Mouse (Mus musculus) fibroblast of lung, adult 2 months (primary cell): ENCODE measurements around the gene Glud1.

Experiments used
- DNase-seq: peaks from one replicate; pipeline ENCODE4 v3.0.0-alpha.2; 2011; ENCODE audit warnings: low read depth

Glud1 gene

GRCm38 (mm10) chr14:34310234-34310965 is at the start of gene Glud1, which contains the start of gene Shld2:
Glud1 (plus strand) TSS chr14:34310727.
Shld2 (minus strand) TSS chr14:34310493.
- peak; percentile 94 for DNase-seq

- DNase-seq: no peak
Measured at GRCm38 (mm10) chr14:34268046-34268445, 42.5 kb upstream of the Glud1 start.

GRCm38 (mm10) chr14:34273280-34273679 is 37.2 kb upstream of the Glud1 start:
- peak; percentile 24 for DNase-seq

GRCm38 (mm10) chr14:34274141-34274540 is 36.4 kb upstream of the Glud1 start:
- DNase-seq: no peak

GRCm38 (mm10) chr14:34275225-34275624 is 35.3 kb upstream of the Glud1 start:
- no peak for DNase-seq

- DNase-seq: no peak
Measured at GRCm38 (mm10) chr14:34279726-34280125, 30.8 kb upstream of the Glud1 start.

GRCm38 (mm10) chr14:34280798-34281197 is 29.7 kb upstream of the Glud1 start:
- no peak for DNase-seq

- no peak for DNase-seq
Measured at GRCm38 (mm10) chr14:34281736-34282269, 28.7 kb upstream of the Glud1 start.

- DNase-seq: no peak
Measured at GRCm38 (mm10) chr14:34288396-34288795, 22.1 kb upstream of the Glud1 start.

GRCm38 (mm10) chr14:34289259-34290015 is 21.1 kb upstream of the Glud1 start:
- no peak for DNase-seq

GRCm38 (mm10) chr14:34290229-34290628 is 20.3 kb upstream of the Glud1 start:
- DNase-seq: no peak

- no peak for DNase-seq
Measured at GRCm38 (mm10) chr14:34293641-34294040, 16.9 kb upstream of the Glud1 start.

GRCm38 (mm10) chr14:34296350-34296749 is 14.2 kb upstream of the Glud1 start:
- no peak for DNase-seq

- no peak for DNase-seq
Measured at GRCm38 (mm10) chr14:34297038-34297437, 13.5 kb upstream of the Glud1 start.

GRCm38 (mm10) chr14:34297634-34298033 is 12.9 kb upstream of the Glud1 start:
- no peak for DNase-seq

GRCm38 (mm10) chr14:34298871-34299700 is 11.4 kb upstream of the Glud1 start:
- no peak for DNase-seq

GRCm38 (mm10) chr14:34302681-34303242 is 7.8 kb upstream of the Glud1 start:
- DNase-seq: no peak

GRCm38 (mm10) chr14:34303265-34303680 is 7.3 kb upstream of the Glud1 start:
- no peak for DNase-seq

GRCm38 (mm10) chr14:34309266-34309665 is 1.3 kb upstream of the Glud1 start:
- DNase-seq: no peak

GRCm38 (mm10) chr14:34309907-34310233 is 657 bp upstream of the Glud1 start:
- DNase-seq: no peak

- DNase-seq: no peak
Measured at GRCm38 (mm10) chr14:34311021-34311631, 599 bp downstream of the Glud1 start.
